In genomic region chr13:36419357-36419756, GRCm38 (mm10) we compare ENCODE assay signal across 16 mouse cellular contexts.
DNase-seq lines count a peak whose midpoint lies in the region; ATAC-seq and TF ChIP-seq lines count a peak whose summit lies in the region.
"Had no signal": no experiment of that assay in that cellular context is flagged by ENCODE, and none has a peak within 500 bp of the region (broad histone marks: within the 10 kb centered on the region; RNA-seq: fewer than 3 reads in every experiment).

No protein-coding gene starts in this region.

- H3K4me3 ChIP-seq in lung, embryonic 14.5 days (ENCODE audit: low read depth, low read length) = no peak overlapping the region
- H3K4me3 ChIP-seq in CH12.LX (replicated peaks in 1 of 3; ENCODE audit: low read depth in 2 of 3, low read length in 2 of 3, poor library complexity in 1 of 3) = no peak overlapping the region
- H3K4me3 ChIP-seq: forebrain, embryonic 15.5 days; kidney, embryonic 15.5 days had no signal

- H3K9ac ChIP-seq in lung, embryonic 14.5 days = no peak overlapping the region
- no peak overlapping the region for H3K9ac ChIP-seq in CH12.LX (ENCODE audit: insufficient read depth, low read depth)
- H3K9ac ChIP-seq: forebrain, embryonic 15.5 days; kidney, embryonic 15.5 days had no signal

- H3K4me2 ChIP-seq in lung, embryonic 14.5 days = no peak overlapping the region
- H3K4me2 ChIP-seq in CH12.LX (ENCODE audit: insufficient read depth, low read depth, poor library complexity, severe bottlenecking) = no peak overlapping the region
- H3K4me2 ChIP-seq: forebrain, embryonic 15.5 days; heart, embryonic 11.5 days; kidney, embryonic 15.5 days had no signal

- no peaks in the 10 kb centered on the region for H3K4me1 ChIP-seq in lung, embryonic 14.5 days (ENCODE audit: insufficient read depth)
- peaks cover 0 to 16% of the 10 kb centered on the region in 2 experiments; a peak in 2 of 4 replicates for H3K4me1 ChIP-seq in CH12.LX (ENCODE audit: control insufficient read depth in 1 of 2, insufficient read depth in 2 of 2)
- H3K4me1 ChIP-seq: forebrain, embryonic 15.5 days; kidney, embryonic 15.5 days had no signal

- intact Hi-C loops in heart, postnatal 36 days (cut with DNase I) = no loop called here
- intact Hi-C loops in left cerebral cortex, postnatal 25 days (cut with DNase I) = no loop called here

- dilution Hi-C loops in CH12.LX (cut with MboI; ENCODE audit: extremely low pct_ligation_motif_present, extremely low pct_unique_long_range_greater_than_20kb, low sequenced_read_pairs) = no loop called here

- no peaks in the 10 kb centered on the region for H3K27me3 ChIP-seq in lung, embryonic 14.5 days (ENCODE audit: insufficient read depth, low read length)
- H3K27me3 ChIP-seq in CH12.LX (replicated peaks) = no peaks in the 10 kb centered on the region
- H3K27me3 ChIP-seq: forebrain, embryonic 15.5 days; kidney, embryonic 15.5 days had no signal

- H3K27ac ChIP-seq in lung, embryonic 14.5 days (ENCODE audit: low read depth) = no peak overlapping the region
- no peak overlapping the region for H3K27ac ChIP-seq in CH12.LX (ENCODE audit: insufficient read depth, low read depth)
- H3K27ac ChIP-seq: forebrain, embryonic 15.5 days; hindbrain, postnatal 0 days; kidney, embryonic 15.5 days had no signal

- TF ChIP-seq CTCF in lung, embryonic 14.5 days (IDR thresholded peaks at IDR 0.05; ENCODE audit: low read depth) = peak; percentile 33
- TF ChIP-seq CTCF in CH12.LX (conservative IDR thresholded peaks at IDR 0.05 in 1 of 2, IDR thresholded peaks at IDR 0.05 in 1 of 2; ENCODE audit: low read depth in 2 of 2, low read length in 2 of 2) = peak in 1 of 2 experiments; percentile 31; a peak in 2 of 4 replicates

- in situ Hi-C loops in CH12.LX (cut with MboI; ENCODE audit: low pct_ligation_motif_present, low pct_unique_long_range_greater_than_20kb, low sequenced_read_pairs) = no loop called here

- H3K36me3 ChIP-seq in lung, embryonic 14.5 days (ENCODE audit: insufficient read depth) = no peaks in the 10 kb centered on the region
- peaks cover 0 to 27% of the 10 kb centered on the region in 2 experiments for H3K36me3 ChIP-seq in CH12.LX (replicated peaks in 1 of 2; ENCODE audit: control insufficient read depth in 1 of 2, insufficient read depth in 1 of 2, low read length in 1 of 2)
- H3K36me3 ChIP-seq: forebrain, embryonic 15.5 days; kidney, embryonic 15.5 days had no signal

- peak; percentile 21 for TF ChIP-seq RAD21 in CH12.LX (IDR thresholded peaks at IDR 0.05; ENCODE audit: low read depth, low read length)

- ATAC-seq in lung, embryonic 14.5 days (ENCODE audit: insufficient read depth) = no peak
- ATAC-seq: forebrain, embryonic 15.5 days; hindbrain, postnatal 0 days had no signal

- TF ChIP-seq EP300 in CH12.LX (IDR thresholded peaks at IDR 0.05; ENCODE audit: low read length) = no peak

- no peak for TF ChIP-seq POLR2A in CH12.LX (IDR thresholded peaks at IDR 0.05; ENCODE audit: low read depth, low read length)

- H3K79me2 ChIP-seq in CH12.LX (replicated peaks; ENCODE audit: control insufficient read depth, extremely low read depth, insufficient read depth, poor library complexity, severe bottlenecking) = no peaks in the 10 kb centered on the region

- DNase-seq in heart, adult 11 months = peak; percentile 64
- no peak for DNase-seq in heart, postnatal 36 days
- DNase-seq in lung, embryonic 14.5 days = no peak
- no peak for DNase-seq in lung, postnatal 10 days
- DNase-seq in CH12.LX (ENCODE audit: extremely low read depth) (no peak), ZHBTc4 (ENCODE audit: low read depth, low spot score) (peak; percentile 25)
- DNase-seq in left cerebral cortex, postnatal 25 days (ENCODE audit: low spot score in 2 of 2) = no peak
- no peak for DNase-seq in cerebellum, adult 9-10 months
- DNase-seq: B cell, adult 2 months; cerebellum, adult 18-20 months; gastrocnemius, postnatal 10 days; heart, postnatal 4 days had no signal

- H3K9me3 ChIP-seq in lung, embryonic 14.5 days (ENCODE audit: low read depth, low read length) = no peaks in the 10 kb centered on the region
- peaks cover 3% of the 10 kb centered on the region for H3K9me3 ChIP-seq in CH12.LX (replicated peaks; ENCODE audit: low read length)
- H3K9me3 ChIP-seq: forebrain, embryonic 15.5 days; kidney, embryonic 15.5 days had no signal

TF ChIP-seq in CH12.LX, 34 proteins besides CTCF, POLR2A, EP300 and RAD21:
- TF ChIP-seq MAFK (IDR thresholded peaks at IDR 0.05; ENCODE audit: insufficient replicate concordance, low read length) (no peak), BHLHE40 (IDR thresholded peaks at IDR 0.05; ENCODE audit: low read depth, low read length) (no peak), SMC3 (IDR thresholded peaks at IDR 0.05; ENCODE audit: low read depth, low read length) (0 out of 2 replicates have a peak, but pooled peaks have one; percentile 18), TCF12 (IDR thresholded peaks at IDR 0.05; ENCODE audit: low read depth, low read length) (no peak)

Comparison
In these comparisons a context has a peak if more than half of its experiments do, and no peak if none do; other contexts are left out.
1. DNase-seq: peak in heart, adult 11 months (single experiment) and ZHBTc4 (single experiment); none in heart, postnatal 36 days (0 of 2), lung, embryonic 14.5 days (single experiment), lung, postnatal 10 days (single experiment), CH12.LX (single experiment), left cerebral cortex, postnatal 25 days (0 of 2) and cerebellum, adult 9-10 months (single experiment).